Mouse (Mus musculus): ENCODE results near the gene Naa50.

Naa50 gene

DNA sequence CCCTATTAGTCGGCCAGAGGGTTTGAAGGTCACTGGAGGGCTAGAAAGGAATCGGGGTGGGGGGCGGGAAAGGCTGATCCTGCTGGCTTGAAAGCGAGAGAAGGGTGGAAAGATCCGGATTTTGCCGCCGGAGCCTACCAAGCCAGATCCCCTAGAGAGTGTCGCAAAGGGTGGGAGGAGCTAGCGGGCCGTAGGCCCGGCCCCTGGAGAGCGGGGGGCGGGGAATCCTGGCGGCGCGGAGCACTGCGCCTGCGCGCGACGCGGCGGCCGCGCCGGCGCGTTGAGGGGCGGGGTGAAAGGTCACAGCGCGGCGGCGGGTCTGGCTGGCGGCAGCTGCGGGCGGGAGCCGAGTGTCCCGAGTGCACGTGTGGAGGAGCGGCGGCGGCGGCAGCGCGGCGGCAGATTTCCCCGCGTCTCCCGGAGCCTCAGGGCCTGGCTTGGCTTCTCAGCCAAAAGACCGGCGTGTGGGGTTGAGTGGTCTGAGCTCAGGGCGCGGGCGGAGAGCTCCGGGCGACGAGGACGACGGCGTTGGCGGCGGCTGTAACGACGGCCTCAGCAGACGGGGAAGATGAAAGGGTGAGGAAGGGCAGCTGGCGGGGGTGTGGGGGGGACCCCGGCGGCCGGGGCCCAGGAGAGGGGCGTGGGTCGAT is at the start of gene Naa50, which contains the start of gene Atp6v1a:
Gene Naa50, plus strand, starts transcription at position 295 of the 650 bp plus-strand sequence.
Gene Atp6v1a, minus strand, starts transcription at position 170 of the 650 bp plus-strand sequence.
- peak; percentile 60 for ATAC-seq (ENCODE audit: insufficient number of reproducible peaks, low FRiP score, low TSS enrichment)

DNA sequence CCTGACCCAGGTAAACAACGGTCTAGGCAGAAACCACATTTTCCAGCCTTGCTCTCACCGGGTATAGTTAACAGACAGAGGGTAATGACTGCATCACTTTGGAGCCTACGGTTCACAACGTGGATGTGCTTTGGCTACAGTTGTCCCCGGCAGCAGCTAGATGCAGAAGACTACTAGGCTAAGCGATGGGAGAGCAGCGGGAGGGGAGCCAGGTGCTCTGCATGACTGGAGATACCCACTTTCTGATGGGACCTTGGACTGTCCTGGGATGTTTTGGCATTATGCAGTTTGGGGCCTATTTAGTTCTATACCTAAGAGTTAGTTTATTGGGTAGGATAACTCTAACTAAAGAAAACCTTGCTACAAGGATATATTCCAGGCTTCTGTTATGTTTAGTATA is 40.3 kb upstream of the Naa50 start:
- no peak for ATAC-seq (ENCODE audit: insufficient number of reproducible peaks, low FRiP score, low TSS enrichment)

DNA sequence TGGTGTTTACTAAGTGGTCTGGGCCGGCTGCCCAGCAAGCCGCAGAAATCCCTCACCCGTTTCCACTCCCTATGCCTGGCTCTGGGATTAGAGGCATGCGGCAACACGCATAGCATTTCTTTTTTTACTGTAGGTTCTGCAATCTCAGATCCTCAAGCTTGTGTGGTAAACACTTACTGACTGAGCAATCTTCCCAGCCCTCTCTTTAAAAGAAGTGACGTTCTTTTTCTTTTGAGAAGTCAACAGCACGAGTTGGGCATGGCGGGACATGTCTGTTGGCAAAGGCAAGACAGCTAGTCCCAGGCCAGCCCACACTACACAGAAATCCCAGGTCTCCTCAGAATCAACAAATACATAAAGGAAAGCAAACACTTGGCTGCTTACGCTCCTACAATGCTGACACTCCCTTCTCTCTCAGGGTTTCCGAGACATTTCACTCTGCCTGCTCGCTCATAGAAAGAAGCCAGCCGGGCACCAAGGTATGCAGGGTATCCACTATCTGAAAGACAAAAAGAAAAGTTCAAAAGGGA is 38.4 kb upstream of the Naa50 start:
- ATAC-seq (ENCODE audit: insufficient number of reproducible peaks, low FRiP score, low TSS enrichment) = no peak

DNA sequence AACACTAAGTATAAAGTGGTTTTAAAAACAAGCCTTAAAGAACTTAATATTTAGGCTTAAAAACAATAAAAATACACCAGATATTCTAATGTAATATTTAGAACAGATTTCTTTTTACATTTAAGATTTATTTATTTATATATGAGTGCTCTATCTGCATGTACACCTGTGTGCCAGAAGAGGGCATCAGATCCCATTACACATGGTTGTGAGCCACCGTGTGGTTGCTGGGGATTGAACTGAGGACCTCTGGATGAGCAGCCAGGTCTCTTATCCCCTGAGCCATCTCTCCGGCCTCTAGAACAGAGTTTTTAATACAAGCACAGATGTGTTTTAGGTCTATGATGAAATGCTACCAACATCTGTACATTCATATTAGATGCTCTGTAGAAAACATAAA is 36.7 kb upstream of the Naa50 start:
- ATAC-seq (ENCODE audit: insufficient number of reproducible peaks, low FRiP score, low TSS enrichment) = no peak

DNA sequence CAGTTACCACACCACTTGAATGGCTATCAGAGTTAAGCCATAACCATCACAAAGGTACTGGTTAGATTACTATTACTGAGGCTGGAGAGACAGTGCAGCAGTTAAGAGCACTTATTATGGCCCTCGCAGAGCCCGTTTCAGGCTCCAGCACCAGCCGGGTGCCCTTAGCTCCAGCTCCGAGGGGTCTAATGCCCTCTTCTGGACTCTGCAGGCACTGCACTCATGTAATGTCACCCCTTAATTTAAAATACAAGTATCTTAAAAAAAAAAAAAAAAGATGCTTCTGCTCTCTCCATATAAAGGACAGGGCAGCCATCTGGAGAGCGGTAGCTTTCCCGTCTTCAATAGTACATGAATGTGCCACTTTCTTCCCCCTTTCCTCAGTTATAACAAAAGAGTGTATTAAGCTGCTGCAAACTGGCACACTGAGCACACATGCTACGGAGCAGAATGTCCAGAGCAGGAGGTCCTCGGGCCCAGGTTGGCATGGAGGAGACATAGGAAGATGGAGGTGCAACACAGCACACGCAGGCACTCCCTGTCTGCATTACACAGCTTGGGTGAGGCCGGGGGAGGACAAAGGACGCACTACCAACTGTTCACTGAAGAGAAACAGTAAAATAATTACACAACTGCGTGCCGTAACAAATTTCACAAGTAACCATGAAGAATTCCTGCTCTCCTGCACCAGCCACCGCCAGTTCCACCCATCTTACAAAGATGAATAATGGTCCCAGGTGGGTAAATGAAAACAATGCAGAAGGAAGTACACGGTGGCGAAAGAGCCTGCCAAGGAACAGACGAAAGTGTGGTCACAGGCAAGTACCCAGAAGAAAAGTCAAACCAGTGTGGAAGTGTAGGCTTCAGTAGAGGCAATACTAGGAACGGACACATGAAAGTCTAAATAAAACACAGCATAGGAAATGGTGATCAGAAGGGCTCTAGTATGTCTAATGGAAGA is 35.5 kb upstream of the Naa50 start:
- no peak for ATAC-seq (ENCODE audit: insufficient number of reproducible peaks, low FRiP score, low TSS enrichment)

DNA sequence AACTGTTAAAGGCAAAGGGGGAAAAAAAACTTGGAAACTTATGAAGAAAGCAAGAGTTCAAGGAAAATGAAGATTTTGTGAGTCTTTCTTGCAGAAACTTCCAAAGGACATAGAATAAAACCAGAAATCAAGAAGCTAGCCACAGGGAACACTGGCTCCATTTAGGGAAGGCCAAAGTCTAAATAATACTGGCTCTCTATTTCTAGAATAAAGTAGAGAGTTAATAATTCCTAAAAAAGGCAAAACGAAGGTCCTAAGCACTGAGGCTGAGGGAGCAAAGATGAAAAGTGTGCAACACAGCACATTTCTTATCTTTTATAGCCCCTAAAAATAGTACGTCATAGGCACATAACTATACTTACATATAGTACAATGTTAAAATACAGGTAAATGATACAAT is 34.4 kb upstream of the Naa50 start:
- ATAC-seq (ENCODE audit: insufficient number of reproducible peaks, low FRiP score, low TSS enrichment) = no peak

DNA sequence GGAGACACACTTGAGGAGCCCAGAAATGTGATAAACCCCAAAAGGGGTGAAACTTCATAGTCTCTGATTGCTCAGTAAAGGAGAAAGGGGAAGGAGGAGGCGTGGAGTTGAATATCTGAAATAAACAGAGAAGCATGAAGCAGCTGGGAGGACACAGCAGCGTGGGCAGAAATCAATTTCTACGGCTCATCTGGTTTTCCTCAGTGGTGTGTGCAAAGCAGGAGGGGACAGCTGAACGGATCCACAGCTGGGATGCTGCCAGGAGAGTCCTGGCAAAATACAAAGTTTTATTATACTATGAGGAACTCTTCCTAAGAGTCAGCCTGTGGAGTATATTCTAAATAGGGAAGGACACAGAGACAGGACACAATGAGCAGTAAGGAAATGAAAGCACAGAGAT is 30.6 kb upstream of the Naa50 start:
- ATAC-seq (ENCODE audit: insufficient number of reproducible peaks, low FRiP score, low TSS enrichment) = no peak

DNA sequence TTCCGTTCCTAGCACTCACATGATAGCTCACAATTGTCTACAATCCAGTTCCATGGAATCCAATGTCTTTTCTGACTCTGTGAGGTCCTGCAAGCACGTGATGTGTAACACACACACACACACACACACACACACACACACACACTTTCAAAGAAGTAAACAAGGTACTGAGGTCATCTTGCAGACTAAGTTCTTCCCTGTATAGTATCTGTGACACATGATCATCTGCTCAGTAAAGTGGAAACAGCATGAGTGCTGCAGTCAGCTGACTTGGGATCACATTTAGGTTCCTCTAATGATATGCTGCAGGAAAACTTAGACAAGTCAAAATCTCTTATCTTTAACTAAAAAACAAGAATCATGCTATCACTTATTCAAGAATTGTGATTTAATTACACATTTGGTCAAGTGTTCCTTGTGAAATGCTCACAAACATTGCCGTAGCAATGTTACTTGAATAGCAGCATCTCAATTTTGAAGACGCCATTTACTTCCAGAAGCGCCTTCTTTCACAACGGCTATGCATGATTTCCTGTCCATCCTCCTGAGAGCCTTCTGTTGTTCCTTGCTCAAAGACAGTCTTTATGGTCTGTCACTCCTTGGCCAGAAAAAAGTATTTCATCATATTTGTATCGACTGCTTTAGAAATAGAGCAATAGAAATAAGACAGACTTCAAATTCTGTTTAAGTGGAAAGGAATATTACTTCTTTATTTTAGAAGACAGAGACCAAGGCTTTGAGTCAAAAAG is 19.7 kb upstream of the Naa50 start:
- no peak for ATAC-seq (ENCODE audit: insufficient number of reproducible peaks, low FRiP score, low TSS enrichment)

DNA sequence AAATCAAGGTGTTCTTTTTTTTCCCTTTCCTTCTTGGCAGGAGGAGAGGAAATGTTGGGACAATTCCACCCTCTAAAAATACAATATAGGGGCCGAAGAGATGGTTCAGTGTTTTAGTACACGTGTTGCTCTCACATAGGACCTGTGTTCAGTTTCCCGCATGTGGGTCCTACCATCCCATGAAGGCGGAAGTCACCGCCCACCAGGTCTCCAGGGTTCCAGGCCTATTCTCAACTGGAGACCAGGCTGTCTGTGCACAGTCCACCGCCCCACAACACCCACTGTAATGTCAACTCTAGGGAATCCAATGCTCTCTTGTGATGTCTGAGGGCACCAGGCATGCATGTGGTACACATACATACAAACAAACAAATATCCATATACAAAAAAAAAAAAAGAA is 17.5 kb upstream of the Naa50 start:
- no peak for ATAC-seq (ENCODE audit: insufficient number of reproducible peaks, low FRiP score, low TSS enrichment)

DNA sequence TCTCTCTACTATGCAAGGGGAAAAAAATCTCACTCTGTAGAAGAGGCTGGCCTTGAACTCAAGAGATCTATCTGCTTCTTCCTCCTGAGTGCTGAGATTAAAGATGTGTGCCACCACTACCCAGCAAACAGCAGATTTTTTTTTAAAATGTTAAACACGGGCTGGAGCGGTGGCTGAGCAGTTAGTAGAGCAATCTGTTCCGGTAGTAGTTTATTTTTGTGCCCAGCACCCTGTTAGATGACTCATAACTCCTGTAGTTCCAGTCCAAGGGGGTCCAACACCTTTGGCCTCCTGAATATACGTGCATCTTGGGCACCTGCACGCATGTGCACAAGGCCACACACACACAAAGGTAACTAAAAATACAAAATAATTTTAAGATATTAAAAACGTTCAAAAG is 17.1 kb upstream of the Naa50 start:
- ATAC-seq (ENCODE audit: insufficient number of reproducible peaks, low FRiP score, low TSS enrichment) = no peak

DNA sequence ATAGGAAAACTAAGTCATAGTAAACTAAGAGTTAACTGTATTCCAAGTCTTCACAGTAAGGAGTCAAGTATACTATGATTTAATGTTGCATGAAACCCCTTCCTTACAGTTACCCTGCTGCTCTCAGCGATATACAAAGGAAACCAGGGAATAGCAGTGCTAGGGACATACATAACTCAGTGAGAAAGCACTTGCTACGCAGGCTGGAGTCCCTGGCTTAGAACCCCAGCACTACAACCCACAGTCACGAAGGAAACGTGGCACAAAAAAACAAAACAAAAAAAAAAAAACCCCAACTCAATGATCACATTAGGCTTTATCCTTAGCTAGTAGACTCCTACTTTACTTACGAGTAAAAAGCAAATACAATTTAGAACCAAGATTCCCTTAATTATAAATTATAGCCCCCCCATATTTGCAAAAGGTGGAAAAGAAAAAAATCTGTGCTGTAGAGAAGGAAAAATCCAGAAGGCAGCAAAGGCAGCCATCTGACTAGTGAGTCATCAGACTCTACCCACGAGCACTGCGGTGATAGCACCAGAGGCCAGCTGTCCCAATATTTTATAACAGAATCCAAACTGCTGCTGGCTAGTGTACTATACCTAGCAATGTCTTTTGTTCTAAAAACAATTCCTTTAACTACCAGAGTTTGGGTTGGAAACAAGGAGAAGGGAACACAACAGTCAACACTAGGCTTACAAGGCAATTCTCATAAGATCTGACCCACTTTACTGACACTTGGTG is 16.5 kb upstream of the Naa50 start:
- peak; percentile 86 for ATAC-seq (ENCODE audit: insufficient number of reproducible peaks, low FRiP score, low TSS enrichment)

DNA sequence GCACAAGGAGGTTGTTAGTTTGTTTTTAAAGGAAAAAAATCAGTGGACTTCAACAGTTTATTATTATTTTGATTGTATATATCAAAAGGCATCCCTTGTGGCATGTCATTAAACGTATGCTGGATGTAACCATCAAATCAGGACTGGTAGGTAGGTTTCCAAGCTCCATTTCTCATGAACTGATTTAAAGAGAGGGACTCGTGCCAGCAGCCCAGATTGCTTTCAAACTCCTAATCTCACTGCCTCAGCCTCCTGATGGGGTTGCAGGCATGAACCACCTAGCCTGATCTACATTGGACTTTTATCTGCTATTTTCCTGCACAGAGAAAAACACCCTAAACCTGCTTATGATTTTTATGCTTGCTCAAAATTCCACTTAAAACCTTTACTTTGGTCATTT is 15.8 kb upstream of the Naa50 start:
- ATAC-seq (ENCODE audit: insufficient number of reproducible peaks, low FRiP score, low TSS enrichment) = peak; percentile 49; the same call in 1 of the 2 replicates

DNA sequence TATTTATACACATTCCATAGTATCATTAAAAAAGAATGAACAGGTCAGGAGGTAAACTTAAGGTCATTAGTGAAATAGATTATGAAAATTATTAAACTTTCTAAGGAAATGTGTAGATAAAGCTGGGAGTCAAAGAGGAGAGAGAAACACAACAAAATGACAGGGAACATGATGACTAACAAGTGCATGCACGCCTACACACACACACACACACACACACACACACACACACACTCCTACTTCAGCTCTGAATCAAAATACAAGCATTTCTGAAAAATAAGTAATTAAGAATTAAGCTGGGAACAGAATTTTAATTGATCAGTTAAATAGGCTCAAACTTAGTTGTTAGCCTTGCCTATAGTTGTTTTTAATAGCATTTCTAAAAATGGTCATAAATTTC is 14.9 kb upstream of the Naa50 start:
- no peak for ATAC-seq (ENCODE audit: insufficient number of reproducible peaks, low FRiP score, low TSS enrichment)

DNA sequence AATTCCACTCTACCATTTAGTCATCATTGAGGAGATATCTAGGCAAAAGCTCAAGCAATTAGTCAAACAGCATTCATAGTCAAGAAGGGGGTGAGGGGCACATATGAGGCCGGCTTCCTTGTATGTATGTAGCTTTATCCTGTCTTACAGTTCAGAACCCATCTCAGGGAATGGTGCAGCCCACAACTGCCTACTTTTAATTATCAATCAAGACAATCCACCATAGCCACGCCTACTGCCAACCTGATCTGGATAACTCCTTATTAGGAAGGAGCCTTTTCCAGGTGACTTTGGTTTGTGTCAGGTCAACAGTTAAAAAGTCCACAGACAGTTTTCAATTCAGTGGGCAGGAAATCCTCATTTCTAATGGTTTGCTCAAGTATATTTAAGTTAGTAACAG is 14.2 kb upstream of the Naa50 start:
- ATAC-seq (ENCODE audit: insufficient number of reproducible peaks, low FRiP score, low TSS enrichment) = no peak

DNA sequence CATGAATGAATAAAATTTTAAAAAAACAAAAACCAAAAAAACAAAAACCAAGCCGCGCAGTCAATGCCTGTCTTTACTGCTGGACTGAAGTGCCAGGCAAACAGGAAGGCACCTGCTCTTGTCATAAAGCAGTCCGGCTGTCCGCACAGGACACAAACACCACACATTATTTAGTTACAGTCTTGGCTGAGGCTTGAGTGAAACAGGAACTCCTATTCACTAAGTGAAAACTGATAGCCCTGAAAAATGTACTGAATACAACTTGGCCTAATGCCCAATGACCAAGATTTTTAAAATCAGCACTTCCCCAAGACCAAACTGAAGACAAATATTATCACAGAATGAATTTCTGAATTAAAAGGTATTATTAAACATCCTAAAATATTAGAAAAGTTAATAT is 13.2 kb upstream of the Naa50 start:
- no peak for ATAC-seq (ENCODE audit: insufficient number of reproducible peaks, low FRiP score, low TSS enrichment)

DNA sequence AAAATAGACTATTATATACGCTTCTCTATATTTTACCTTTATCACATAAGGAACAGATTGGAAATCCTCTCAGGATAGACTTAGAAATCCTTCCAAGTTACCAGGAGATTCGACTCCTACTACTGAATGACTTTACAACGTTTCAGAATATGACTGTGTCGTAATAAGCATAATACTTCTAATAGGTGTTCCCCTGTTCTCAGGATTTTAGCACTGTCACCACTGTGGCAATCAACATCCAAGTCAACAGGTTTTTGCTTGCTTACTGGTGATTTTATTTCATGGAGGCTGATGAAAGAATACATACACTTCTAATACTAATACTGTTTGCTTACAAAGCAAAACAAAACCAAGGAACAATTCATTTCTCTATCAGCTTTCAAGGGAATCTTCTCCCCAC is 7.3 kb upstream of the Naa50 start:
- no peak for ATAC-seq (ENCODE audit: insufficient number of reproducible peaks, low FRiP score, low TSS enrichment)

DNA sequence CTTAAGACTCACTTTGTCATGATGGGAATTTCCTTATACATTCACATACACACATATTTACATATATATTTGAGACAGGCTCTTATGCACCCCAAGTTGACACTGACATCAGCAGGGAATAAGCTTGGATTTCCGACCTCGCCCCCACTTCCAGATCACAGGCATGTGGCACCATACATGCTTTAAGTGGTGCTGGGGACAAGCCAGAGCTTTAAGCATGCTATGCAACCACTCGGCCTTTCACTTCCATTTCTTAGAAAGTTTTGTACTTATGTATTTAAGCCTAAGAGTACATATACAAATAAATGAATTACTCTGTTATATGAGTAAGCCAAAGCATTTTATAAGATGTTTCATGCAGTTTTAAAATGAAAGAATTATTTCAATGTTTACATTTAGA is 6.4 kb upstream of the Naa50 start:
- ATAC-seq (ENCODE audit: insufficient number of reproducible peaks, low FRiP score, low TSS enrichment) = no peak

DNA sequence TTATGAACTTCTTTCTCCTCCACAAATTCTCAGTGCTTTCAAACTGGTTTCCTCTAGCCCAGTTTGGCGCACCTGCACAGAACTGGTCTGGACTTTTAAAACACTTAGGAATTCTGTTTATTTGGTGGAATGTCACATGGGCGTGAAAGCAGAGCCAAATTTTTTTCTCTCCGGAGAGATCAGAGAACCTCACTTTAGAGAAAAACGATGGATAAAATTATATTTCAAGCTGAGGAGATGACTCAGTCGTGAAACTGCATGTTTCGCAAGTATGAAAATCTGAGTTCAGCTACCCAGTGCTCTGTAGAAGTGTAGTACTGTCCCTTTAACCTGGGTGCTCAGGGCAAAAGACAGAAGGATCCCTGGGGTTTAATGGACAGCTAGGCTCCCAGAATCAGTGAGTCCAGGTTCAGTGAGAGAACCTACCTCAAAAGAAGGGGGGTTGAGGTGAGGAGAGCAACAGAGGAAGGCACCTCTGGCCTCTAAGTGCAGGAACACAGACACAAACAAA is 3.1 kb upstream of the Naa50 start:
- no peak for ATAC-seq (ENCODE audit: insufficient number of reproducible peaks, low FRiP score, low TSS enrichment)

DNA sequence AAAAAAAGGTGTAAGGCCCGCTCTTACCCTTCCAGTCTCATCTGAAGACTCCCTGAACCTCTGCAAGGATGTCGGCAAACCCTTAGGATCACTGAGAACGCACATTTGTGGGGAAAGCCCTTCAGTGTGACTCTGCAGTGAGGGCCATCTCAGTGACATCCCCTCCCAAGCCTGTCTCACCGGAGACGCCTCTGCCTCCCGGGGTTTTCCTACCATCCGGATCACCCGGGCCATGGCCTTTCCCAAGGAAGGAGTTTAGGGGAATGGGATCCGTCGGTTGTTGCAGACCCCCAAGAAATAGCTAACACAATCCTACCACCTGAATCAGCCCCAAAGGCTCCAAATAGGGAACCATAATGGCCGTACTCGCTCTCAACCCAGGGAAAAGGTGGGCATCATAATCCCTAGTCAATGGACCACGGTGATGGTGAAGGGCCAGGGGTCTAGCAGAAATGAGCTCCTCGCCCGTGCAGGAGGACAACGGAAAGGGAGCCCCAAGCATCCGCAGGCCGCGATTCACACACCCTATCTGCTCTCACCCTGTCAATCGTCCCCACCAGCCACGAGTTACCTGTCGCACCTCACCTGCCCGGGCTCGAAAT is 1.2 kb upstream of the Naa50 start:
- no peak for ATAC-seq (ENCODE audit: insufficient number of reproducible peaks, low FRiP score, low TSS enrichment)

All from cerebellum, adult (tissue).